Mouse (Mus musculus) brain, embryonic 14.5 days (tissue): Measurements from ENCODE around the gene BC052040.

Source experiments
- CTCF ChIP-seq: fragments of 200-500 bp; IDR thresholded peaks from 2 replicates; pipeline ENCODE4 v1.5.1; 2012; ENCODE audit warnings: inconsistent platforms, mild to moderate bottlenecking, moderate library complexity, borderline replicate concordance; ENCODE audit not compliant: insufficient read depth, insufficient read length; ENCODE audit errors: extremely low read depth
- POLR2A ChIP-seq: fragments of 200-500 bp; IDR thresholded peaks from 2 replicates; pipeline ENCODE4 v1.6.1; 2012; ENCODE audit warnings: mild to moderate bottlenecking, inconsistent platforms, borderline replicate concordance; ENCODE audit not compliant: poor library complexity, insufficient read depth, insufficient read length, severe bottlenecking; ENCODE audit errors: extremely low read depth

- TF ChIP-seq CTCF (no peak), POLR2A (no peak)
Observed at GRCm38 (mm10) chr2:115730502-115730901, 149.0 kb downstream of the BC052040 start.
